Mouse (Mus musculus) liver, embryonic 11.5 days (tissue): ENCODE measurements around the gene Rapgef5. TPM values are rescaled to one million over a fixed set of nuclear protein-coding genes. Genes with fewer than 3 reads are reported as not detected.

Source experiments
- ATAC-seq: fragments of 200-750 bp; cut with Nextera tagmentation; replicated peaks from 2 replicates; pipeline ENCODE4 v1.8.0; 2017; ENCODE audit warnings: moderate number of reproducible peaks, mild to moderate bottlenecking, moderate TSS enrichment, moderate library complexity; ENCODE audit not compliant: low FRiP score
- DNase-seq: peaks from one replicate; pipeline ENCODE4 v3.0.0-alpha.2; 2017; ENCODE audit warnings: low spot score
- H3K27ac ChIP-seq: fragments of 300-500 bp; sonication (generic); 2 replicates; pipeline ENCODE4 v1.5.1; 2014; ENCODE audit warnings: mild to moderate bottlenecking, low read depth, low read length, control low read depth
- H3K27me3 ChIP-seq: fragments of 300-500 bp; sonication (generic); replicated peaks from 2 replicates; pipeline ENCODE4 v1.6.1; 2014; ENCODE audit warnings: low read length, mixed read lengths; ENCODE audit not compliant: control insufficient read depth, insufficient read depth
- H3K36me3 ChIP-seq: fragments of 300-500 bp; sonication (generic); 2 replicates; pipeline ENCODE4 v1.6.1; 2014; ENCODE audit warnings: mild to moderate bottlenecking, low read length, moderate library complexity, mixed read lengths; ENCODE audit not compliant: control insufficient read depth, insufficient read depth
- H3K4me1 ChIP-seq: fragments of 300-500 bp; sonication (generic); replicated peaks from 2 replicates; pipeline ENCODE4 v1.6.1; 2014; ENCODE audit warnings: low read length, mixed read lengths; ENCODE audit not compliant: control insufficient read depth, insufficient read depth
- H3K4me2 ChIP-seq: fragments of 300-500 bp; sonication (generic); 2 replicates; pipeline ENCODE4 v1.6.1; 2014; ENCODE audit warnings: mild to moderate bottlenecking, control low read depth, moderate library complexity
- H3K4me3 ChIP-seq: fragments of 300-500 bp; sonication (generic); 2 replicates; pipeline ENCODE4 v1.5.1; 2014; ENCODE audit warnings: low read depth, low read length, control low read depth
- H3K9ac ChIP-seq: fragments of 300-500 bp; sonication (generic); 2 replicates; pipeline ENCODE4 v1.6.1; 2014; ENCODE audit warnings: low read depth, low read length, control low read depth
- H3K9me3 ChIP-seq: fragments of 300-500 bp; sonication (generic); 2 replicates; pipeline ENCODE4 v1.6.1; 2016; ENCODE audit warnings: low read length, inconsistent platforms, mixed read lengths; ENCODE audit not compliant: control insufficient read depth
- WGBS: fragments of 180-500 bp; shearing (Covaris S2); extraction: QIAGEN DNeasy Blood & Tissue Kit; methylation state at CpG from one replicate; pipeline ENCODE4 v1.1.7; 2014; 5-methylcytosine and 5-hydroxymethylcytosine counted together
- polyA plus RNA-seq: library from polyadenylated mRNA; unstranded; fragments of >200 nt; fragmentation: Nextera tagmentation; extraction: Ambion mirVana; gene quantifications from 2 replicates; pipeline ENCODE4 v1.2.1, GENCODE M21; 2014

The Rapgef5 gene
- polyA plus RNA-seq, 1 experiment from 2014 or later: 2.6 TPM

DNA sequence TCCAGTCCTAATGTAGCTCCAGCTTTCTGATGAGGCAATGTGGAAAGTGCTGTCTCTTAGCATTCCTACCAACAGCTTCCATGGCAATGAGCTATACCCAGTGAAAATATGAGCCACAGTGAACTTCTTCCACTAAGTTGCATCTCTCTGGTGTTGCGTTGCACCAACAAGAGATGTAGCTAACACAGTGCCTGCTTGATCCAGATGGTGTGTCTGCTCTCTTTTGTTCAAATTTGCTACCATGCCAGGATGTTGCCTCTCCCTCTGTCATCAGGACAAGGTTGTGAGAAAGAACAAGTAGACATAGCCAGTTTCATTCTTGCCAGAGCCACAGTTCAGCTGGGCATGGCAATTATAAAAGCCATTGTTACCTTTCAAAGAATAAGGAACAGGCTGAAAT lies 18.9 kb upstream of the Rapgef5 start:
- Histone ChIP-seq H3K9ac (no peak overlapping the region), H3K4me3 (no peak overlapping the region), H3K36me3 (no peaks in the 10 kb centered on the region), H3K27me3 (no peaks in the 10 kb centered on the region), H3K27ac (no peak overlapping the region), H3K4me1 (no peaks in the 10 kb centered on the region), H3K9me3 (no peaks in the 10 kb centered on the region), H3K4me2 (no peak overlapping the region)
- 87% methylated on average over 1 of the region's 1 CpGs for WGBS
- DNase-seq (no peak), ATAC-seq (no peak)

DNA sequence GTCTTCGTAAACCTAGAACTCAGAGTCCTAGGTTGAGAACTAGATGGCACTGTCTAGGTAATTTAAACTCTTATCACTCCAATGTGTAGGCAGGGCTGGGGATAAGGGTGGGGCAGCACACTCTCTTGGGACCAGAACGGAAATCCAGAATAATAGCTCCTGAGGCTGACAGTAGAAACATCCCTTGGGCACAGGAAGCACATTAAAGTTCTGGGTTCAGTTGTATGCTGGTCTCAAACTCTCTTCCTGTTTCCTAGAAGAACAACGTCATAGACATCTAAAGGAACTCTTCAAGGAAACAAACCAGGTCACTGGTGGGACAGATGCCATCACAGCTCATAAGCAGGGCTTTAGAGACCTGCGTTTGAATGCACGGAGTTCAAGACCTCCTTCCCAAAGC lies 17.0 kb upstream of the Rapgef5 start:
- Histone ChIP-seq H3K27ac (no peak overlapping the region), H3K36me3 (no peaks in the 10 kb centered on the region), H3K4me1 (no peaks in the 10 kb centered on the region), H3K4me2 (no peak overlapping the region), H3K9ac (no peak overlapping the region), H3K27me3 (no peaks in the 10 kb centered on the region), H3K4me3 (no peak overlapping the region), H3K9me3 (no peaks in the 10 kb centered on the region)
- 76% methylated on average over 5 of the region's 5 CpGs for WGBS
- DNase-seq: no peak
- no peak for ATAC-seq

DNA sequence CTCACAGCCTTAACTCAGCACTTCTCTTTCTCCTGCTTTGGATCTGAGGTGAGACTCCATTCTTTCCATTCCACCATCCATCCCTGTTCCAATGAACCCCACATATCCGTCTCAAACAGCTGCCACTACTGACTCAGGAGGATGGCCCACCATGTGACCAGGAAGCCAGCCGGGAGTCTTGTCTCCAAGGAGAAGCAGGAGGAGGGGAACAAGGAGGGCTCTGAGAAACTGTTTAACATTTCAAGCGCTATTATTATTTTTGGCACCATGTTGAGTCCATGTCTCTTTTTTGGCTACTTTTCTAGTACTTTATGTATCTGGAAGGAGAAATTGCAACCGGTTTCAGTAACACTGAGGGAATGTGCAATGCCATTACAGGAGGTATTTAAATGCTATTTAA lies 15.1 kb upstream of the Rapgef5 start:
- Histone ChIP-seq H3K4me1 (no peaks in the 10 kb centered on the region), H3K4me2 (no peak overlapping the region), H3K9ac (no peak overlapping the region), H3K36me3 (no peaks in the 10 kb centered on the region), H3K27ac (no peak overlapping the region), H3K27me3 (no peaks in the 10 kb centered on the region), H3K4me3 (no peak overlapping the region), H3K9me3 (no peaks in the 10 kb centered on the region)
- DNase-seq (no peak), ATAC-seq (no peak)
- WGBS: 70% methylated on average over 4 of the region's 4 CpGs

DNA sequence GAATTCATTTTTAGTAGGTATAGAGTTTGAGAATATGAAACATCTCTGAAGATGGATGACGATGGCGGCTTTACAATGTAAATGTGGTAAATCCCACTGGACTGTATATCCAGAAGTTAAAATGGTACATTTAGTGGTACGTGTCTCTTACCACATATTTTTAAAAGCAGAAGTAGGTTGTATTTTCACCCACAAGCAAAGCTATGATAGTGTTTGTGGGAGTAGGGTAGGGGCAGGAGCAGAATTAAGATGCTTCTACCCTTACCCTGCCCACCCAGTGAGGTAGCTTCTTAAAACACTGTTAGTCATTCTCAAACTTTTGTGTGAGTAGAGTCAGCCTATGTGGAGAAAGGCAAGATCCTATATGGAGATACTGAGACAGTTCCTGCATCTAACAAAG lies 13.4 kb upstream of the Rapgef5 start:
- DNase-seq (no peak), ATAC-seq (no peak)
- no peak overlapping the region for H3K4me3 ChIP-seq
- WGBS: 92% methylated on average over 3 of the region's 3 CpGs
- no peak overlapping the region for H3K9ac ChIP-seq
- H3K4me2 ChIP-seq: no peak overlapping the region
- H3K27ac ChIP-seq: no peak overlapping the region
- no peaks in the 10 kb centered on the region for H3K36me3 ChIP-seq
- no peaks in the 10 kb centered on the region for H3K27me3 ChIP-seq
- no peaks in the 10 kb centered on the region for H3K9me3 ChIP-seq
- H3K4me1 ChIP-seq: no peaks in the 10 kb centered on the region

DNA sequence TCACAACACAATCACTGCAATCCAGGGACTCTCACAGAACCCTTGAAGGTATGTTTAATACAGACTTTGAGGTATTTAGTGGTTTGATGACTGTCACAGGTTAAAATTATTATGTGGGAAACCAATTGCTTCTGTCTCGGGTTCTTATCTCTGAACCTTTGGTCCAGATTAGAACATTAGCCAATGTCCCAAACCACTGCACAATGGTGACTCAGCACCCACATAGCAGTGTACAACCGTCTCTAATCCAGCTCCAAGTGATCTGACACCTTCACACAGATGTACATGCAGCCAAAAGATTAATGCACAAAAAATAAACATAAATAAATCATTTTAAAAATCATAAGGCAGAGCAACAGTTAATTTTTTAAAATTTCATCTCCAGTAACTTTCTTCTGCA lies 11.1 kb upstream of the Rapgef5 start:
- Histone ChIP-seq H3K36me3 (no peaks in the 10 kb centered on the region), H3K4me3 (no peak overlapping the region), H3K4me1 (no peaks in the 10 kb centered on the region), H3K4me2 (no peak overlapping the region), H3K27me3 (no peaks in the 10 kb centered on the region), H3K9me3 (no peaks in the 10 kb centered on the region), H3K27ac (no peak overlapping the region), H3K9ac (no peak overlapping the region)
- no peak for ATAC-seq
- no peak for DNase-seq
- 31% methylated on average over 2 of the region's 2 CpGs for WGBS

DNA sequence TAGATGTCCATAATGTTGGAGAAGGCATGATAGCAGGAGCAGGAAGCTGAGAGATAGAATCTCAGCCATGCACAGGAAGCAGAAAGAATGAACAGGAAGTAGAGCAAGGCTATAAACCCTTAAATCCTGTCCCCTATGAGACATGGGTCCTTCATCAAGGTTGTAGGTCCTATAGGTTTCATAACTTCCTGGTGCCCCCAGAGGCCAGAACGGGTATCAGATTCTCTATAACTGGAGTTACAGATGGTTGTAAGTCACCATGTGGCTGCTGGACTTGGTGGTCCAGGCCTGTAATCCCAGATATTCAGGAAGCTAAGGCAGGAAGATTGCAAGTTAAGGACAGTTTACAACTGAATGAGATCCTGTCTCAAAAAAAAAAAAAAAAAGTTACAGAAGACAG lies 8.5 kb upstream of the Rapgef5 start:
- no peak overlapping the region for H3K27ac ChIP-seq
- 31% methylated on average over 1 of the region's 1 CpGs for WGBS
- H3K4me1 ChIP-seq: no peaks in the 10 kb centered on the region
- no peak overlapping the region for H3K9ac ChIP-seq
- H3K4me2 ChIP-seq: no peak overlapping the region
- ATAC-seq (no peak), DNase-seq (no peak)
- no peaks in the 10 kb centered on the region for H3K27me3 ChIP-seq
- H3K9me3 ChIP-seq: no peaks in the 10 kb centered on the region
- no peaks in the 10 kb centered on the region for H3K36me3 ChIP-seq
- no peak overlapping the region for H3K4me3 ChIP-seq

DNA sequence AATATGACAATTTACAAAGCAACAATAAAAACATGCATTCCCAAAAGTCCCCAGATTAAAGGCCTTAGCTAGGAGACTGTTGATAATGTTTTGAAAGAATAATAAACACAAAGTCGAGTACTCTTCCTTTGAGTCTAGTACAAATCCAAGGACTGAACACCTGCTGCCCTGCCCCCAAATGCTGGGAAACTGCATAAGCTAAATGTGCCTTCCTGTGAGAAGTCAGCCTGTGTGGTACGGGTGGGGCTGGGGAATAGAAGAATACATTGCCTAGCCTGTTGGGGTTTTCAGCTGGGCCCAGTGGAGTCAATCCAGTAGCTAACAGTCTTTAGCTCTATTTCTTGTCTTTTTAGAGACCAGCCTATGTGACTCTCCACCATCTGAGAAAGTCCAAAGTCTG lies 6.4 kb upstream of the Rapgef5 start:
- Histone ChIP-seq H3K9ac (no peak overlapping the region), H3K4me3 (no peak overlapping the region), H3K9me3 (no peaks in the 10 kb centered on the region), H3K36me3 (no peaks in the 10 kb centered on the region), H3K27ac (no peak overlapping the region), H3K27me3 (no peaks in the 10 kb centered on the region), H3K4me2 (no peak overlapping the region), H3K4me1 (no peaks in the 10 kb centered on the region)
- DNase-seq (no peak), ATAC-seq (no peak)
- 55% methylated on average over 2 of the region's 2 CpGs for WGBS

DNA sequence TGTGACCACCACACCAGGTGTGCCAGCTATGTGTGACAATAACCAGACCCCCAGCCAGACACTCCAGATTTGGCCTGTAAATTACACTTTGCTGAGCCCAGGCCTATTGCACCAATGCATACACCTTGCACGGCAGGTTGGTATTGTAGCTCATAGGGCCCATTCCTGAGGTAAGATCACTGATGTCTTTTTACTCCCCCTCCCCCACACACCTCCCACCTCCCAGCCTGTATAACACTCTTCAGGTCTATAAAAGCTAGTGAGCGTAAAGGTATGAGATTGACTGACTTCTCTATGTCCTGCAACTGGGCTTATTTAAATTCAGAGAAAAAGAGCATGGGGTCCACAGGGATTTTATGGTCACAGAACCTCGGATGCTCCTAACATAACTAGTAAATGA lies 3.8 kb upstream of the Rapgef5 start:
- 82% methylated on average over 3 of the region's 3 CpGs for WGBS
- H3K36me3 ChIP-seq: no peaks in the 10 kb centered on the region
- no peaks in the 10 kb centered on the region for H3K27me3 ChIP-seq
- H3K9me3 ChIP-seq: no peaks in the 10 kb centered on the region
- no peak overlapping the region for H3K27ac ChIP-seq
- H3K4me2 ChIP-seq: no peak overlapping the region
- no peak overlapping the region for H3K4me3 ChIP-seq
- H3K4me1 ChIP-seq: no peaks in the 10 kb centered on the region
- DNase-seq (no peak), ATAC-seq (no peak)
- no peak overlapping the region for H3K9ac ChIP-seq

DNA sequence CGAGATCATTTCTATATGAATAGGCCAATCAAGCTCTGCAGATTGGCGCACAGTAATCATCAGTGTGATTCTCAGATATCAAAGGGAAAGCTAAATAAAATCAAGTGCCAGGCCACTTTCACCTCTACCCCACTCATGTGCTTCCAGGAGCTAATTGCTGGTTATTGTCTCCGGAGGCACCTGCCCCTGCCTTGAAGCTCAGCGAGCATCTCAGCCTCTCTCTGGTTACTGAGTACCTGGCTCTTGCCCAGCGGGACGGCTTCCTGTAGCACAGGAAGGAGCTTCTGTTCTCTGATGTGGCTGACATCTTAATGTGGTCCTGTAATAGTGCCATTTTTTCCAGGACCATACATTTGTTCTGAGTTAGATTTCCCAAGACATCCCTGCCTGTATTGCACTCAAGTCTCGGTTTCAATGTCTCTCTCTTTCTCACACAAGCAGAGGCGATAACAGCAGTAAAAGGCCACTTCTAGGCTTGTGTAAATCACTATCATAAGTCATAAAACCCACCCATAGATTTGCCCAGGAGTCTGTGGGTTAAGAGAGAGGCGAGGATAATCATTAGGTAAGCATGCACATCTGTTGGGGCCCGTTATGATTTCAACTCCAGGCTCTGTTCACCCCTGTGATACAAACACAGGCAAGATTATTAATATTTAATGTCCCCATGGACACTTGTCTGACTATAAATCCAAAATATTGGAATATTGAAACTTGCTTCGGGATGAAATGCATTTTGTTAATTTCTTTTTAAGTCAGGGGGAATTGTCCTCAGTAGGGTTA lies 2.9 kb upstream of the Rapgef5 start:
- H3K4me2 ChIP-seq: no peak overlapping the region
- H3K27ac ChIP-seq: no peak overlapping the region
- H3K36me3 ChIP-seq: no peaks in the 10 kb centered on the region
- H3K9me3 ChIP-seq: no peaks in the 10 kb centered on the region
- H3K4me1 ChIP-seq: no peaks in the 10 kb centered on the region
- WGBS: 78% methylated on average over 11 of the region's 11 CpGs
- no peak overlapping the region for H3K4me3 ChIP-seq
- H3K9ac ChIP-seq: no peak overlapping the region
- ATAC-seq (no peak), DNase-seq (no peak)
- no peaks in the 10 kb centered on the region for H3K27me3 ChIP-seq
